Mouse (Mus musculus) intestine, embryonic 14.5 days (tissue): Measurements from ENCODE around the gene Fbxl17. TPM values are rescaled to one million over a fixed set of nuclear protein-coding genes. Genes with fewer than 3 reads are reported as not detected.
A peak's percentile ranks its signal among the peaks of the same experiment; 100 is the strongest.

Experiments
- ATAC-seq: fragments of 200-750 bp; cut with Nextera tagmentation; replicated peaks from 2 replicates; pipeline ENCODE4 v1.8.0; 2017; ENCODE audit warnings: low read depth, moderate number of reproducible peaks, moderate TSS enrichment, moderate library complexity; ENCODE audit not compliant: low FRiP score, low TSS enrichment
- DNase-seq: peaks from one replicate; pipeline ENCODE4 v3.0.0-alpha.2; 2018; ENCODE audit warnings: low spot score
- H3K27ac ChIP-seq: fragments of 300-500 bp; sonication (generic); 2 replicates; pipeline ENCODE4 v1.5.1; 2014; ENCODE audit warnings: low read depth, mild to moderate bottlenecking, control low read depth
- H3K27me3 ChIP-seq: fragments of 300-500 bp; sonication (generic); replicated peaks from 2 replicates; pipeline ENCODE4 v1.6.1; 2014; ENCODE audit warnings: low read length, control low read depth; ENCODE audit not compliant: control insufficient read depth, insufficient read depth
- H3K36me3 ChIP-seq: fragments of 300-500 bp; sonication (generic); 2 replicates; pipeline ENCODE4 v1.6.1; 2014; ENCODE audit warnings: low read length, control low read depth; ENCODE audit not compliant: control insufficient read depth, insufficient read depth
- H3K4me1 ChIP-seq: fragments of 300-500 bp; sonication (generic); replicated peaks from 2 replicates; pipeline ENCODE4 v1.6.1; 2014; ENCODE audit warnings: low read length, control low read depth, mixed read lengths; ENCODE audit not compliant: control insufficient read depth, insufficient read depth
- H3K4me2 ChIP-seq: fragments of 300-500 bp; sonication (generic); 2 replicates; pipeline ENCODE4 v1.6.1; 2014; ENCODE audit warnings: low read length
- H3K4me3 ChIP-seq: fragments of 300-500 bp; sonication (generic); 2 replicates; pipeline ENCODE4 v1.5.1; 2014; ENCODE audit warnings: low read depth, low read length, control low read depth, mixed read lengths
- H3K9ac ChIP-seq: fragments of 300-500 bp; sonication (generic); 2 replicates; pipeline ENCODE4 v1.6.1; 2014; ENCODE audit warnings: mild to moderate bottlenecking, low read length
- H3K9me3 ChIP-seq: fragments of 300-500 bp; sonication (generic); 2 replicates; pipeline ENCODE4 v1.6.1; 2016; ENCODE audit warnings: low read length, control low read depth; ENCODE audit not compliant: control insufficient read depth
- WGBS: fragments of 180-500 bp; shearing (Covaris S2); extraction: QIAGEN DNeasy Blood & Tissue Kit; methylation state at CpG from one replicate; pipeline ENCODE4 v1.1.7; 2014; 5-methylcytosine and 5-hydroxymethylcytosine counted together
- polyA plus RNA-seq: library from polyadenylated mRNA; unstranded; fragments of >200 nt; fragmentation: Nextera tagmentation; extraction: Ambion mirVana; gene quantifications from 2 replicates; pipeline ENCODE4 v1.2.1, GENCODE M21; 2014

Gene Fbxl17
- polyA plus RNA-seq, 1 experiment from 2014 or later, result 7.5 TPM

- Histone ChIP-seq H3K4me2 (no peak overlapping the region), H3K4me1 (peaks cover 13% of the 10 kb centered on the region; the same call in 1 of the 2 replicates), H3K36me3 (no peaks in the 10 kb centered on the region), H3K9me3 (no peaks in the 10 kb centered on the region), H3K9ac (no peak overlapping the region), H3K4me3 (no peak overlapping the region), H3K27ac (no peak overlapping the region), H3K27me3 (no peaks in the 10 kb centered on the region)
- ATAC-seq (no peak), DNase-seq (no peak)
- WGBS, result 85% methylated on average over 5 of the region's 5 CpGs
These were observed 420.7 kb downstream of the Fbxl17 start for GRCm38 (mm10) chr17:63079087-63079486.

GRCm38 (mm10) chr17:63077509-63077908 lies 422.3 kb downstream of the Fbxl17 start:
- H3K4me2 ChIP-seq, result no peak overlapping the region
- peaks cover 13% of the 10 kb centered on the region; the same call in 1 of the 2 replicates for H3K4me1 ChIP-seq
- H3K27me3 ChIP-seq, result no peaks in the 10 kb centered on the region
- H3K9me3 ChIP-seq, result no peaks in the 10 kb centered on the region
- H3K4me3 ChIP-seq, result no peak overlapping the region
- 47% methylated on average over 5 of the region's 5 CpGs for WGBS
- DNase-seq (peak; percentile 53), ATAC-seq (no peak)
- no peaks in the 10 kb centered on the region for H3K36me3 ChIP-seq
- no peak overlapping the region for H3K9ac ChIP-seq
- 0 out of 2 replicates have a peak overlapping the region, but pooled peaks have one; percentile 22 for H3K27ac ChIP-seq

GRCm38 (mm10) chr17:63076661-63077060 lies 423.2 kb downstream of the Fbxl17 start:
- 19% methylated on average over 8 of the region's 8 CpGs for WGBS
- ATAC-seq (no peak), DNase-seq (no peak)
- no peaks in the 10 kb centered on the region for H3K27me3 ChIP-seq
- peaks cover 13% of the 10 kb centered on the region; the same call in 1 of the 2 replicates for H3K4me1 ChIP-seq
- H3K36me3 ChIP-seq, result no peaks in the 10 kb centered on the region
- H3K27ac ChIP-seq, result no peak overlapping the region
- no peak overlapping the region for H3K9ac ChIP-seq
- no peaks in the 10 kb centered on the region for H3K9me3 ChIP-seq
- no peak overlapping the region for H3K4me3 ChIP-seq
- H3K4me2 ChIP-seq, result no peak overlapping the region

- DNase-seq, result peak; percentile 33
- Histone ChIP-seq H3K27ac (no peak overlapping the region), H3K9me3 (no peaks in the 10 kb centered on the region), H3K4me2 (no peak overlapping the region), H3K27me3 (no peaks in the 10 kb centered on the region), H3K4me3 (no peak overlapping the region), H3K36me3 (no peaks in the 10 kb centered on the region), H3K4me1 (peaks cover 13% of the 10 kb centered on the region; the same call in 1 of the 2 replicates), H3K9ac (no peak overlapping the region)
- 50% methylated on average over 8 of the region's 8 CpGs for WGBS
- no peak for ATAC-seq
These were observed 423.8 kb downstream of the Fbxl17 start for GRCm38 (mm10) chr17:63076037-63076426.

- Histone ChIP-seq H3K4me3 (no peak overlapping the region), H3K9me3 (no peaks in the 10 kb centered on the region), H3K36me3 (no peaks in the 10 kb centered on the region), H3K9ac (no peak overlapping the region), H3K4me2 (no peak overlapping the region), H3K27me3 (no peaks in the 10 kb centered on the region), H3K4me1 (peaks cover 13% of the 10 kb centered on the region; the same call in 1 of the 2 replicates), H3K27ac (no peak overlapping the region)
- ATAC-seq (no peak), DNase-seq (peak; percentile 31)
- 84% methylated on average over 14 of the region's 14 CpGs for WGBS
These were observed 424.5 kb downstream of the Fbxl17 start for GRCm38 (mm10) chr17:63075091-63076036.

GRCm38 (mm10) chr17:63073342-63073741 lies 426.5 kb downstream of the Fbxl17 start:
- peaks cover 13% of the 10 kb centered on the region; the same call in 1 of the 2 replicates for H3K4me1 ChIP-seq
- ATAC-seq (no peak), DNase-seq (peak; percentile 47)
- no peak overlapping the region for H3K27ac ChIP-seq
- H3K9ac ChIP-seq, result no peak overlapping the region
- H3K9me3 ChIP-seq, result no peaks in the 10 kb centered on the region
- H3K4me3 ChIP-seq, result no peak overlapping the region
- no peak overlapping the region for H3K4me2 ChIP-seq
- no peaks in the 10 kb centered on the region for H3K27me3 ChIP-seq
- WGBS, result 69% methylated on average over 6 of the region's 6 CpGs
- H3K36me3 ChIP-seq, result no peaks in the 10 kb centered on the region

GRCm38 (mm10) chr17:63071134-63071923 lies 428.5 kb downstream of the Fbxl17 start:
- H3K4me3 ChIP-seq, result no peak overlapping the region
- no peak overlapping the region for H3K4me2 ChIP-seq
- WGBS, result 86% methylated on average over 15 of the region's 15 CpGs
- no peaks in the 10 kb centered on the region for H3K36me3 ChIP-seq
- no peak overlapping the region for H3K9ac ChIP-seq
- no peaks in the 10 kb centered on the region for H3K27me3 ChIP-seq
- H3K4me1 ChIP-seq, result no peaks in the 10 kb centered on the region
- DNase-seq, result no peak
- no peaks in the 10 kb centered on the region for H3K9me3 ChIP-seq
- no peak for ATAC-seq
- H3K27ac ChIP-seq, result no peak overlapping the region

GRCm38 (mm10) chr17:63070161-63070761 lies 429.6 kb downstream of the Fbxl17 start:
- 73% methylated on average over 5 of the region's 5 CpGs for WGBS
- H3K36me3 ChIP-seq, result no peaks in the 10 kb centered on the region
- no peak for DNase-seq
- no peak overlapping the region for H3K9ac ChIP-seq
- H3K27ac ChIP-seq, result no peak overlapping the region
- no peak overlapping the region for H3K4me2 ChIP-seq
- H3K9me3 ChIP-seq, result no peaks in the 10 kb centered on the region
- ATAC-seq, result no peak
- H3K4me3 ChIP-seq, result no peak overlapping the region
- no peaks in the 10 kb centered on the region for H3K27me3 ChIP-seq
- H3K4me1 ChIP-seq, result no peaks in the 10 kb centered on the region
